Mouse (Mus musculus): ENCODE measurements around the gene Itpripl2. TPM values are rescaled to one million over a fixed set of nuclear protein-coding genes. Genes with fewer than 3 reads are reported as not detected.

Gene Itpripl2
- polyA plus RNA-seq (2016; fragmentation: Nextera tagmentation; extraction: Ambion mirVana), result 2.0 and 2.4 TPM in 2 replicates

GRCm38 (mm10) chr7:118491431-118492147 lies at the start of gene Itpripl2:
Gene Itpripl2 (minus strand): TSS chr7:118491975.
- under 1% methylated on average over 55 of the region's 55 CpGs for WGBS
- Histone ChIP-seq H3K9me3 (no peaks in the 10 kb centered on the region), H3K4me3 (peak within 1 kb of the TSS; percentile 52), H3K4me2 (replicated peaks) (peak within 1 kb of the TSS; percentile 86), H3K36me3 (no peaks in the 10 kb centered on the region), H3K9ac (peak within 1 kb of the TSS; percentile 75), H3K27ac (no peak within 1 kb of the TSS), H3K27me3 (replicated peaks) (peaks cover 37% of the 10 kb centered on the region), H3K4me1 (peaks cover 19% of the 10 kb centered on the region)
- peak; percentile 83 for ATAC-seq (ENCODE audit: low FRiP score, low read depth)

- WGBS, result 91% methylated on average over 4 of the region's 4 CpGs
Observed at GRCm38 (mm10) chr7:118535076-118535475, 43.3 kb upstream of the Itpripl2 start.

GRCm38 (mm10) chr7:118534326-118534725 lies 42.6 kb upstream of the Itpripl2 start:
- ATAC-seq (ENCODE audit: low FRiP score, low read depth), result no peak
- H3K36me3 ChIP-seq, result peaks cover 8% of the 10 kb centered on the region
- no peak overlapping the region for H3K4me3 ChIP-seq
- no peaks in the 10 kb centered on the region for H3K4me1 ChIP-seq
- H3K4me2 ChIP-seq (replicated peaks), result no peak overlapping the region
- no peak overlapping the region for H3K9ac ChIP-seq
- H3K27me3 ChIP-seq (replicated peaks), result no peaks in the 10 kb centered on the region
- 78% methylated on average over 3 of the region's 3 CpGs for WGBS
- H3K9me3 ChIP-seq, result no peaks in the 10 kb centered on the region
- H3K27ac ChIP-seq, result no peak overlapping the region

More at GRCm38 (mm10) chr7:118535076-118535475, 43.3 kb upstream of the Itpripl2 start:
- no peaks in the 10 kb centered on the region for H3K4me1 ChIP-seq
- no peaks in the 10 kb centered on the region for H3K27me3 ChIP-seq (replicated peaks)
- no peaks in the 10 kb centered on the region for H3K9me3 ChIP-seq
- no peak for ATAC-seq (ENCODE audit: low FRiP score, low read depth)
- no peak overlapping the region for H3K27ac ChIP-seq
- no peak overlapping the region for H3K9ac ChIP-seq
- no peak overlapping the region for H3K4me2 ChIP-seq (replicated peaks)
- H3K36me3 ChIP-seq, result peaks cover 10% of the 10 kb centered on the region
- H3K4me3 ChIP-seq, result no peak overlapping the region

- Histone ChIP-seq H3K4me3 (peak within 1 kb of the TSS; percentile 71), H3K4me2 (replicated peaks) (peak within 1 kb of the TSS; percentile 69), H3K36me3 (peaks cover 9% of the 10 kb centered on the region), H3K27ac (peak within 1 kb of the TSS; percentile 90), H3K4me1 (no peaks in the 10 kb centered on the region), H3K9me3 (no peaks in the 10 kb centered on the region), H3K27me3 (replicated peaks) (no peaks in the 10 kb centered on the region), H3K9ac (peak within 1 kb of the TSS; percentile 68)
- 0% methylated on average over 31 of the region's 31 CpGs for WGBS
- ATAC-seq (ENCODE audit: low FRiP score, low read depth), result peak; percentile 100
Observed at GRCm38 (mm10) chr7:118533178-118533578, 41.4 kb upstream of the Itpripl2 start, which contains the start of gene Coq7. Gene Coq7 (minus strand): TSS chr7:118533356.

- H3K9ac ChIP-seq, result peak overlapping the region; percentile 68
- WGBS, result under 1% methylated on average over 36 of the region's 36 CpGs
- H3K4me3 ChIP-seq, result peak overlapping the region; percentile 71
- H3K4me1 ChIP-seq, result no peaks in the 10 kb centered on the region
- peak overlapping the region; percentile 90 for H3K27ac ChIP-seq
- H3K9me3 ChIP-seq, result no peaks in the 10 kb centered on the region
- peak; percentile 97 for ATAC-seq (ENCODE audit: low FRiP score, low read depth)
- peaks cover 8% of the 10 kb centered on the region for H3K36me3 ChIP-seq
- H3K27me3 ChIP-seq (replicated peaks), result no peaks in the 10 kb centered on the region
- peak overlapping the region; percentile 69 for H3K4me2 ChIP-seq (replicated peaks)
Observed at GRCm38 (mm10) chr7:118532519-118533177, 40.9 kb upstream of the Itpripl2 start.

- ATAC-seq (ENCODE audit: low FRiP score, low read depth), result no peak
- no peak overlapping the region for H3K4me2 ChIP-seq (replicated peaks)
- H3K36me3 ChIP-seq, result peaks cover 33% of the 10 kb centered on the region
- no peaks in the 10 kb centered on the region for H3K27me3 ChIP-seq (replicated peaks)
- WGBS, result 85% methylated on average over 4 of the region's 4 CpGs
- H3K4me3 ChIP-seq, result no peak overlapping the region
- no peak overlapping the region for H3K27ac ChIP-seq
- no peak overlapping the region for H3K9ac ChIP-seq
- H3K9me3 ChIP-seq, result no peaks in the 10 kb centered on the region
- H3K4me1 ChIP-seq, result no peaks in the 10 kb centered on the region
Observed at GRCm38 (mm10) chr7:118526967-118527366, 35.2 kb upstream of the Itpripl2 start.

DNA sequence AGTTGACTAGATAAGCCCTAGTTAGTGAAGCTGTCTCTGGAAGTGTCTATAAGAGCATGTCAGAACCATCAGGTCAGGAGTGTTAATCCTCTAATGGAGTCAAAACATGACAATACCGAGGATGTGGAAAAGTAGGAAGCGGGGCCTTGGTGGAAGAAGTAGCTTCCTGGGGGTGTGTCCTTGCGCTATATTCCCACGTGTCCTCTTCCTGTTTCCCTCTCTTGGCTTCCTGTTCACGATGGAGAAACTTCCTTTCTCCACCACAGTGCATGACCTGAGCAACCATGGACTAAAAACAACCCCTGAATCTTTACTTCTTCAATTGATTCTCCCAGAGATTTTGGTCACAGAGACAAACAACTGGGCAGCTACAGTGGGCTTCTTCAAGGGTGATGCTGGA lies 30.3 kb upstream of the Itpripl2 start:
- Histone ChIP-seq H3K4me1 (no peaks in the 10 kb centered on the region), H3K27me3 (replicated peaks) (no peaks in the 10 kb centered on the region), H3K36me3 (peaks cover 19% of the 10 kb centered on the region), H3K9ac (no peak overlapping the region), H3K4me3 (no peak overlapping the region), H3K4me2 (replicated peaks) (no peak overlapping the region), H3K9me3 (no peaks in the 10 kb centered on the region), H3K27ac (no peak overlapping the region)
- no peak for ATAC-seq (ENCODE audit: low FRiP score, low read depth)
- WGBS, result 88% methylated on average over 5 of the region's 5 CpGs

DNA sequence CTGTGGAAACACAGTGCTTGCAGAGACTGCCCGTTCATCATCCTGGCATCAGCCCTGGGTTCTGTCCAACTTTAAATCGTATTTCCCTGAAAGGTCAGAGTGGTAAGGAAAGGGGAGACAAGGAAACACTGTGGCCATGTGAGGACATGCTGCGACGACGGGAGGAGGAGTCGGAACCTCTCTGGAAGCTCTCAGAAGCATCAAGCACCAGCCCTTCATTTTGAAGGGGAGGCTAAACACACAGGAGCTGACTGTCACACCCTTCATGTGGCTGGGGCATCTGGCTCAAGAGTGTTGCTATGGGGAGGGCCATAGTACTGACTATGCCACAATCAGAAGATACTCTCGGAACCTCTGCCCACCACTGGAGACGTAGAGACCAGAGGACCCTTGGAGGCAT lies 27.9 kb upstream of the Itpripl2 start:
- H3K27ac ChIP-seq, result no peak overlapping the region
- H3K9me3 ChIP-seq, result no peaks in the 10 kb centered on the region
- no peak overlapping the region for H3K4me2 ChIP-seq (replicated peaks)
- no peaks in the 10 kb centered on the region for H3K4me1 ChIP-seq
- H3K36me3 ChIP-seq, result no peaks in the 10 kb centered on the region
- no peak overlapping the region for H3K9ac ChIP-seq
- 82% methylated on average over 8 of the region's 8 CpGs for WGBS
- H3K4me3 ChIP-seq, result no peak overlapping the region
- no peaks in the 10 kb centered on the region for H3K27me3 ChIP-seq (replicated peaks)
- ATAC-seq (ENCODE audit: low FRiP score, low read depth), result no peak

GRCm38 (mm10) chr7:118518687-118519086 lies 26.9 kb upstream of the Itpripl2 start:
- peak; percentile 66 for ATAC-seq (ENCODE audit: low FRiP score, low read depth)
- Histone ChIP-seq H3K27ac (no peak overlapping the region), H3K9me3 (no peaks in the 10 kb centered on the region), H3K36me3 (no peaks in the 10 kb centered on the region), H3K4me1 (no peaks in the 10 kb centered on the region), H3K9ac (no peak overlapping the region), H3K4me3 (no peak overlapping the region), H3K4me2 (replicated peaks) (peak overlapping the region; percentile 24; the same call in 1 of the 2 replicates), H3K27me3 (replicated peaks) (no peaks in the 10 kb centered on the region)
- WGBS, result 1% methylated on average over 18 of the region's 18 CpGs

DNA sequence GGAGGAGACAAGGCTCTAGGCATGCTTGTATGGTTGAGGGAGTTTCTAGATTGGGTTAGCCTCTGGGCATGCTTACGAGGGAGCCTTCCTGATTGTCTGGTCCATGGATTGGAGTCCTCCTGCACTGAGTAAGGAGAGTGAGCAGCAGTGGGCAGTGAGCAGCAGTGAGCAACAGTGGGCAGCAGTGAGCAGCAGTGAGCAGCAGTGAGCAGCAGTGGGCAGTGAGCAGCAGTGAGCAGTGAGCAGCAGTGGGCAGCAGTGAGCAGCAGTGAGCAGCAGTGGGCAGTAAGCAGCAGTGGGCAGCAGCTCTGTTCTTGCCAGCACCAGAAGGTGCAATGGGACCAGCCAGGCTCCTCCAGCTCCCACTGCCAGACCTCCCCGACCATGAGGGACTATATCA lies 26.0 kb upstream of the Itpripl2 start:
- H3K27ac ChIP-seq, result no peak overlapping the region
- no peak overlapping the region for H3K4me2 ChIP-seq (replicated peaks)
- no peaks in the 10 kb centered on the region for H3K36me3 ChIP-seq
- no peaks in the 10 kb centered on the region for H3K9me3 ChIP-seq
- H3K27me3 ChIP-seq (replicated peaks), result no peaks in the 10 kb centered on the region
- H3K4me1 ChIP-seq, result no peaks in the 10 kb centered on the region
- 73% methylated on average over 2 of the region's 2 CpGs for WGBS
- H3K9ac ChIP-seq, result no peak overlapping the region
- no peak overlapping the region for H3K4me3 ChIP-seq
- ATAC-seq (ENCODE audit: low FRiP score, low read depth), result no peak

DNA sequence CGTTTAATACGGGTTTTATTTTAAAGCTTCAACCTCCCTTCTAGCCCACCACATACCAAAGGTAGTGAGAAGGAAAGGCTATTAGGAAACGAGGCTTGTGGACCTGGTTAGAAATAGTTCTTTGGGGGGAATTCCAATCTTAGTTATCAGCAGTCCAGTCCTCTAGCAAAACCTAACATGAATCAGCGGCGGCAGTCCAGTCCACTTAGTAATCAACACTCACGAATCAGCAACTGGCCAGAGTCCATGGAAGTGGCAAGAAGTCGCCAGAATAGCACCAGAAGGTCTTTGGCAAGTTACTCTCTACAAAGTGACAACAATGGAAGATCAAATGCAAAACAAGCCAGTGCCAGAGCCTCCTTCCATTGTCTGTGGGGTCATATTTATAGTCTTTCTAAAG lies 16.8 kb upstream of the Itpripl2 start:
- H3K4me1 ChIP-seq, result no peaks in the 10 kb centered on the region
- ATAC-seq (ENCODE audit: low FRiP score, low read depth), result no peak
- H3K4me2 ChIP-seq (replicated peaks), result no peak overlapping the region
- H3K9me3 ChIP-seq, result no peaks in the 10 kb centered on the region
- H3K4me3 ChIP-seq, result no peak overlapping the region
- H3K9ac ChIP-seq, result no peak overlapping the region
- H3K36me3 ChIP-seq, result no peaks in the 10 kb centered on the region
- no peak overlapping the region for H3K27ac ChIP-seq
- 82% methylated on average over 7 of the region's 7 CpGs for WGBS
- no peaks in the 10 kb centered on the region for H3K27me3 ChIP-seq (replicated peaks)

DNA sequence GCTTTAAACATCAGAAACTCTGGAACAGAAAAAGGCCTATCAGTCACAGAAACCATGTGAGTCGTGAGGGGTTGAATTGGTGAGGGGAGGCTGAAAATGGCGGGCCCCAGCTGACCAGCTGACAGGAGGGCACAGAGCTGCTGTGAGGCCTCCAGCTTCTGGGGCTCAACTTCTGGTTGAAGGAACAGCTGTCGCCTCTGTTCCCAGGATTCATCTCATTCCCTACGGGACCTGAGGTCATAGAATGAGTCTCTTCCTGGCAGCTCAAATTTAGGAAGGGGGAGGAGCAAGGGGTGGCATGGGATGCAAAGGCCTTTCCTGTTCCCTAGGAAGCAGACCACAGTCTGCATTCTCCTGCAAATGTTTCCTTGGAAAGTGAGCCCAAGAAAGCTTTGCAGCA lies 12.1 kb upstream of the Itpripl2 start:
- Histone ChIP-seq H3K4me2 (replicated peaks) (no peak overlapping the region), H3K9ac (no peak overlapping the region), H3K36me3 (no peaks in the 10 kb centered on the region), H3K9me3 (no peaks in the 10 kb centered on the region), H3K4me1 (no peaks in the 10 kb centered on the region), H3K4me3 (no peak overlapping the region), H3K27me3 (replicated peaks) (no peaks in the 10 kb centered on the region), H3K27ac (no peak overlapping the region)
- no peak for ATAC-seq (ENCODE audit: low FRiP score, low read depth)
- WGBS, result 75% methylated on average over 4 of the region's 4 CpGs
